Mouse (Mus musculus) lung, postnatal 0 days (tissue): ENCODE data around the gene Nav1. TPM values are rescaled to one million over a fixed set of nuclear protein-coding genes. Genes with fewer than 3 reads are reported as not detected.

Experiments
- ATAC-seq: fragments of 200-750 bp; cut with Nextera tagmentation; 2 replicates; pipeline ENCODE4 v1.8.0; 2017; ENCODE audit warnings: moderate library complexity
- DNase-seq: peaks from one replicate; pipeline ENCODE4 v3.0.0-alpha.2; 2016; ENCODE audit warnings: low spot score
- H3K27ac ChIP-seq: fragments of 300-500 bp; sonication (generic); 2 replicates; pipeline ENCODE4 v1.5.1; 2014; ENCODE audit warnings: antibody characterized with exemption, mild to moderate bottlenecking, low read length, mixed read lengths
- H3K27me3 ChIP-seq: fragments of 300-500 bp; sonication (generic); replicated peaks from 2 replicates; pipeline ENCODE4 v1.6.1; 2014; ENCODE audit warnings: low read length, mixed read lengths; ENCODE audit not compliant: insufficient read depth
- H3K36me3 ChIP-seq: fragments of 300-500 bp; sonication (generic); 2 replicates; pipeline ENCODE4 v1.6.1; 2014; ENCODE audit warnings: low read length, mixed read lengths; ENCODE audit not compliant: insufficient read depth
- H3K4me1 ChIP-seq: fragments of 300-500 bp; sonication (generic); 2 replicates; pipeline ENCODE4 v1.6.1; 2014; ENCODE audit warnings: antibody characterized with exemption, low read depth, low read length, mixed read lengths; ENCODE audit not compliant: insufficient read depth
- H3K4me2 ChIP-seq: fragments of 300-500 bp; sonication (generic); replicated peaks from 2 replicates; pipeline ENCODE4 v1.6.1; 2014; ENCODE audit warnings: low read depth, mild to moderate bottlenecking, low read length, moderate library complexity, mixed read lengths
- H3K4me3 ChIP-seq: fragments of 300-500 bp; sonication (generic); 2 replicates; pipeline ENCODE4 v1.5.1; 2014; ENCODE audit warnings: low read depth, low read length
- H3K9ac ChIP-seq: fragments of 300-500 bp; sonication (generic); replicated peaks from 2 replicates; pipeline ENCODE4 v1.6.1; 2014; ENCODE audit warnings: low read depth, mild to moderate bottlenecking
- H3K9me3 ChIP-seq: fragments of 300-500 bp; sonication (generic); 2 replicates; pipeline ENCODE4 v1.6.1; 2016; ENCODE audit warnings: low read length, mixed read lengths
- CTCF ChIP-seq: IDR thresholded peaks from 2 replicates; pipeline ENCODE4 v1.5.1; 2016; ENCODE audit warnings: antibody characterized with exemption, mild to moderate bottlenecking
- EP300 ChIP-seq: IDR thresholded peaks from 2 replicates; pipeline ENCODE4 v1.6.1; 2016; ENCODE audit warnings: antibody characterized with exemption, mild to moderate bottlenecking, control low read depth
- WGBS: fragments of 180-500 bp; shearing (Covaris S2); extraction: QIAGEN DNeasy Blood & Tissue Kit; methylation state at CpG from one replicate; pipeline ENCODE4 v1.1.7; 2014; 5-methylcytosine and 5-hydroxymethylcytosine counted together
- polyA plus RNA-seq: library from polyadenylated mRNA; unstranded; fragments of >200 nt; fragmentation: Nextera tagmentation; extraction: Ambion mirVana; gene quantifications from 2 replicates; pipeline ENCODE4 v1.2.1, GENCODE M21; 2015

Gene Nav1
- polyA plus RNA-seq, 1 experiment from 2014 or later = 5.7 TPM

- no peak overlapping the region for H3K4me3 ChIP-seq
- H3K27me3 ChIP-seq = 0 out of 2 replicates have a peak, but pooled peaks cover 5% of the 10 kb centered on the region
- peaks cover 15% of the 10 kb centered on the region for H3K4me1 ChIP-seq
- H3K36me3 ChIP-seq = no peaks in the 10 kb centered on the region
- no peaks in the 10 kb centered on the region for H3K9me3 ChIP-seq
- no peak overlapping the region for H3K9ac ChIP-seq
- peak overlapping the region; percentile 82 for H3K4me2 ChIP-seq
- no peak for TF ChIP-seq EP300
- no peak for TF ChIP-seq CTCF
- 11% methylated on average over 15 of the region's 15 CpGs for WGBS
- H3K27ac ChIP-seq = no peak overlapping the region
- DNase-seq (no peak), ATAC-seq (0 out of 2 replicates have a peak, but pooled peaks have one; percentile 9)
Observed at GRCm38 (mm10) chr1:135583081-135583677, 23.9 kb downstream of the Nav1 start.

- Histone ChIP-seq H3K9me3 (no peaks in the 10 kb centered on the region), H3K27me3 (0 out of 2 replicates have a peak, but pooled peaks cover 5% of the 10 kb centered on the region), H3K36me3 (no peaks in the 10 kb centered on the region), H3K27ac (no peak overlapping the region), H3K4me3 (no peak overlapping the region), H3K9ac (no peak overlapping the region), H3K4me1 (peaks cover 15% of the 10 kb centered on the region), H3K4me2 (no peak overlapping the region)
- ATAC-seq = no peak
- no peak for DNase-seq
- TF ChIP-seq CTCF = no peak
- no peak for TF ChIP-seq EP300
- WGBS = 45% methylated on average over 8 of the region's 8 CpGs
Observed at GRCm38 (mm10) chr1:135581001-135581400, 26.1 kb downstream of the Nav1 start.

- no peak for DNase-seq
- Histone ChIP-seq H3K4me1 (peaks cover 5% of the 10 kb centered on the region; the same call in 1 of the 2 replicates), H3K27me3 (0 out of 2 replicates have a peak, but pooled peaks cover 5% of the 10 kb centered on the region), H3K27ac (no peak overlapping the region), H3K4me3 (no peak overlapping the region), H3K4me2 (no peak overlapping the region), H3K9ac (no peak overlapping the region), H3K36me3 (no peaks in the 10 kb centered on the region), H3K9me3 (no peaks in the 10 kb centered on the region)
- 59% methylated on average over 3 of the region's 3 CpGs for WGBS
- ATAC-seq = no peak
- no peak for TF ChIP-seq EP300
- TF ChIP-seq CTCF = no peak
Observed at GRCm38 (mm10) chr1:135579111-135579510, 28.0 kb downstream of the Nav1 start.

DNA sequence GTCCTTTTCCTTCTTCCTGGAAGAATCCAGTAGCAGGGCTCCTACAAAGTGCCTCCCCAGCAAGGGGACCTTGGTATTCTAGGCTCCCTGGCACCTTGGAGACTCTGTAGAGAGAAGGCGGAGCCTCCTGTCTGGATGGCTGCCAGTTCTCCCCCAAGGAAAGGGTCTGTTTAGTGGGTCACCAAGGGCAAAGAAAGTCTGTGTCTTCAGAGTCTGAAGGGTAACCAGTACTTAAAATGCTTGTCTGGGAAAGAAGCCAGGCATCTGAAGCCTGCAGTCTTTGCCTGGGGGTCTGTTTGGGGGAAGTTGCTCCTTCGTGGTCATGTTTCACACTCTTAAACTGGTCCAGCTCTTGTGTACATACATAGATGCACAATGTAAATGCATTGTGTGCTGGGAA lies 29.3 kb downstream of the Nav1 start:
- no peak overlapping the region for H3K9ac ChIP-seq
- no peak overlapping the region for H3K27ac ChIP-seq
- no peaks in the 10 kb centered on the region for H3K36me3 ChIP-seq
- H3K4me1 ChIP-seq = no peaks in the 10 kb centered on the region
- H3K9me3 ChIP-seq = no peaks in the 10 kb centered on the region
- TF ChIP-seq EP300 (no peak), CTCF (no peak)
- 33% methylated on average over 2 of the region's 2 CpGs for WGBS
- no peak overlapping the region for H3K4me3 ChIP-seq
- no peak for ATAC-seq
- DNase-seq = no peak
- no peaks in the 10 kb centered on the region for H3K27me3 ChIP-seq
- no peak overlapping the region for H3K4me2 ChIP-seq

- Histone ChIP-seq H3K9me3 (no peaks in the 10 kb centered on the region), H3K27ac (no peak overlapping the region), H3K4me2 (no peak overlapping the region), H3K9ac (no peak overlapping the region), H3K4me3 (no peak overlapping the region), H3K36me3 (no peaks in the 10 kb centered on the region), H3K27me3 (no peaks in the 10 kb centered on the region), H3K4me1 (no peaks in the 10 kb centered on the region)
- DNase-seq = no peak
- no peak for ATAC-seq
- TF ChIP-seq EP300 (no peak), CTCF (no peak)
- WGBS = 92% methylated on average over 1 of the region's 1 CpGs
Observed at GRCm38 (mm10) chr1:135575393-135575792, 31.7 kb downstream of the Nav1 start.

- ATAC-seq (no peak), DNase-seq (no peak)
- WGBS = 72% methylated on average over 4 of the region's 4 CpGs
- Histone ChIP-seq H3K27ac (no peak overlapping the region), H3K4me3 (no peak overlapping the region), H3K4me1 (no peaks in the 10 kb centered on the region), H3K4me2 (no peak overlapping the region), H3K9me3 (no peaks in the 10 kb centered on the region), H3K9ac (no peak overlapping the region), H3K36me3 (no peaks in the 10 kb centered on the region), H3K27me3 (no peaks in the 10 kb centered on the region)
- TF ChIP-seq EP300 (no peak), CTCF (no peak)
Observed at GRCm38 (mm10) chr1:135574451-135575208, 32.5 kb downstream of the Nav1 start.
